Mouse (Mus musculus) megakaryocyte-erythroid progenitor cell, adult 5 weeks (primary cell): ENCODE measurements around the gene Cdk17. TPM values are rescaled to one million over a fixed set of nuclear protein-coding genes. Genes with fewer than 3 reads are reported as not detected.

ENCODE experiments used
- polyA plus RNA-seq: library from polyadenylated mRNA; stranded (reverse); fragments of >175 nt; gene quantifications from 2 replicates; pipeline ENCODE4 v1.2.3, GENCODE M21; 2012

The Cdk17 gene
- 7.7 and 9.1 TPM in 2 replicates for polyA plus RNA-seq

GRCm38 (mm10) chr10:93160807-93161510 is at the start of gene Cdk17:
TSS of gene Cdk17 (plus strand) at chr10:93160875.

GRCm38 (mm10) chr10:93310721-93311411 is 150.2 kb downstream of the Cdk17 start, which contains the start of gene Elk3:
TSS of gene Elk3 (minus strand) at chr10:93311135.

Other genes with a start within 250 kb of the Cdk17 start
- gene Cfap54, start 79.3 kb upstream of the Cdk17 start, polyA plus RNA-seq: 0.13 and 0.22 TPM in 2 replicates
- gene Elk3, start 150.3 kb downstream of the Cdk17 start, polyA plus RNA-seq: 15.8 and 19.7 TPM in 2 replicates